Mouse (Mus musculus): ENCODE data around the gene Ica1.

DNA sequence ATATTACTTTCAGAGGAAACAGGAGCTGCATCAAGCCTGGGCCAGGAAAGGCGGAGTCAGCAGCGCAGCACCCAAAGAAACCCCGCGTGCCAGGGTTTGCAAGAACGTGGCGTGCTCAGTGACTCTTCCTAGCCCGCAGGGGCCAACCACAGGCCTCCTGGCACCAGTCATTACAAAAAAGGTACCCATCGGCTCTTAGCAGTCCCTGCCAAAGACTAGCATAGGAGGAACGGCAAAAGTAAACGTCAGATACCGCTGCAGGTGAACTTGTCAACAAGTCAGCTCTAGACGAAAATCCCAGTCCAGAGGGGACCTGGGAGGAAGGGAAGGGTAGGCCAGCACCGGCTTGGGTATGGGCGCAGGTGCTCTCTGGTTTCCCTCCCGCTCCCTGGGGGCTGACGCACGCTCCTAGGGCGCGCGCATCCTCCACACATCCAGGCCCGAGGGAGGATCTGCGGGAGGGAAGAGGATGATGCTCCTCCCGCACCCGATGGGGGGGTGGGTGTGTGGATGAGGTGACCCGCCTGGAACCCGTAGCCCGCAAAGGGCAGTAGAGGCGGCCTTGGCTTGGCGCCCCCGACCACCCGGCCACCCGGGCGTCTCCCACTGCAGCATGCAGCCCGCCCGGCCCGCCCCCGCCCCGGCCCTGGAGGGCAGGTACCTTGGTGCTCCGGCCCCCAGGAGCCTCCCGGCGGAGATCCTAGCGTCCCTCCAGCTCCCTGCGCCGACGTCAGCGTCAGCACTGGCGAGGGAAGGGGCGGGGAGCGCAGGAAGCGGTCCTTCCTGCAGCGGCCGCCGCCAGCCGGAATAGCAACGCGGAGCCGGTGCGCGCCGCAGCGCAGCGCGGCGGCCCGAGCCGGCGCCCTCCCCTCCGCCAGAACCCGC lies 635 bp downstream of the Ica1 start:
- TF ChIP-seq CTCF (IDR thresholded peaks at IDR 0.05; ENCODE audit: low read depth, low read length) (no peak), TAL1 (conservative IDR thresholded peaks at IDR 0.05; ENCODE audit: low read depth, low read length) (no peak), GATA1 (IDR thresholded peaks at IDR 0.05; ENCODE audit: borderline replicate concordance, low read length) (no peak), POLR2AphosphoS5 (IDR thresholded peaks at IDR 0.05; ENCODE audit: insufficient replicate concordance, low read depth, low read length) (no peak)

Measured in G1E (cell line).